Comparison of ENCODE assay signal across 10 mouse cellular contexts in genomic region chr8:70504291-70504716, GRCm38 (mm10). TPM values are rescaled to one million over a fixed set of nuclear protein-coding genes. Genes with fewer than 3 reads are reported as not detected.
DNase-seq lines count a peak whose midpoint lies in the region; ATAC-seq and TF ChIP-seq lines count a peak whose summit lies in the region.
"Had no signal": no experiment of that assay in that cellular context is flagged by ENCODE, and none has a peak within 500 bp of the region (broad histone marks: within the 10 kb centered on the region; RNA-seq: fewer than 3 reads in every experiment).

No protein-coding gene starts in this region.

- WGBS in kidney, embryonic 16.5 days = 38% methylated on average over 16 of the region's 16 CpGs
- WGBS in lung, postnatal 0 days = 59% methylated on average over 16 of the region's 16 CpGs

- peaks cover 53% of the 10 kb centered on the region for H3K4me1 ChIP-seq in kidney, embryonic 16.5 days (ENCODE audit: insufficient read depth, low read length)
- H3K4me1 ChIP-seq in lung, postnatal 0 days (ENCODE audit: insufficient read depth, low read depth, low read length) = peaks cover 18% of the 10 kb centered on the region

- TF ChIP-seq CTCF in lung, postnatal 0 days (IDR thresholded peaks at IDR 0.05) = no peak

- H3K4me3 ChIP-seq in kidney, embryonic 16.5 days (ENCODE audit: low read length) = no peak overlapping the region
- H3K4me3 ChIP-seq in lung, postnatal 0 days (ENCODE audit: low read depth, low read length) = no peak overlapping the region

- H3K4me2 ChIP-seq in kidney, embryonic 16.5 days (replicated peaks; ENCODE audit: low read depth, low read length) = no peak overlapping the region
- no peak overlapping the region for H3K4me2 ChIP-seq in lung, postnatal 0 days (replicated peaks; ENCODE audit: low read depth, low read length)

- no peak for TF ChIP-seq EP300 in lung, postnatal 0 days (IDR thresholded peaks at IDR 0.05)

- H3K9ac ChIP-seq in kidney, embryonic 16.5 days (replicated peaks; ENCODE audit: low read length) = no peak overlapping the region
- no peak overlapping the region for H3K9ac ChIP-seq in lung, postnatal 0 days (replicated peaks; ENCODE audit: low read depth)

- H3K36me3 ChIP-seq in kidney, embryonic 16.5 days (ENCODE audit: insufficient read depth, low read length) = peaks cover 15% of the 10 kb centered on the region
- peaks cover 6% of the 10 kb centered on the region; the same call in 1 of the 2 replicates for H3K36me3 ChIP-seq in lung, postnatal 0 days (ENCODE audit: insufficient read depth, low read length)

- DNase-seq in kidney, adult 18-20 months = peak; percentile 54
- DNase-seq in adrenal gland, postnatal 14 days = peak; percentile 81
- peak; percentile 88 for DNase-seq in forelimb bud, embryonic 11.5 days (ENCODE audit: low read depth, low spot score)
- DNase-seq in kidney, adult 8-10 months = peak; percentile 59 to 61
- DNase-seq in lung, postnatal 0 days (ENCODE audit: low spot score) = peak; percentile 63
- no peak for DNase-seq in spleen, adult 18-20 months
- no peak for DNase-seq in liver

- H3K27me3 ChIP-seq in kidney, embryonic 16.5 days (ENCODE audit: insufficient read depth, low read length) = peaks cover 49% of the 10 kb centered on the region
- H3K27me3 ChIP-seq in lung, postnatal 0 days (replicated peaks; ENCODE audit: insufficient read depth, low read length) = peaks cover 16% of the 10 kb centered on the region; the same call in 1 of the 2 replicates
- H3K27me3 ChIP-seq: Patski had no signal

- ATAC-seq in kidney, embryonic 16.5 days (ENCODE audit: low FRiP score, low TSS enrichment) = no peak
- no peak for ATAC-seq in lung, postnatal 0 days
- ATAC-seq: Patski had no signal

- no peak overlapping the region for H3K27ac ChIP-seq in kidney, embryonic 16.5 days (ENCODE audit: low read length)
- no peak overlapping the region for H3K27ac ChIP-seq in lung, postnatal 0 days (ENCODE audit: low read length)

- H3K9me3 ChIP-seq in kidney, embryonic 16.5 days (ENCODE audit: low read length) = no peaks in the 10 kb centered on the region
- no peaks in the 10 kb centered on the region for H3K9me3 ChIP-seq in lung, postnatal 0 days (ENCODE audit: low read length)

RNA-seq across cellular contexts. Expression of gene Rex1bd, which starts 2.2 kb away (rescaled TPM):
- 133 and 135 TPM in 2 replicates for polyA plus RNA-seq in kidney, embryonic 16.5 days (2015; fragmentation: Nextera tagmentation; extraction: Ambion mirVana)
- total RNA-seq in adrenal gland, postnatal 14 days (2021) = 116 and 123 TPM in 2 replicates
- polyA plus RNA-seq in lung, postnatal 0 days (2015; fragmentation: Nextera tagmentation; extraction: Ambion mirVana) = 103 and 117 TPM in 2 replicates

RNA-seq across cellular contexts. Expression of gene Uba52, which starts 6.3 kb away (rescaled TPM):
- polyA plus RNA-seq in kidney, embryonic 16.5 days (2015; fragmentation: Nextera tagmentation; extraction: Ambion mirVana) = 869 and 882 TPM in 2 replicates
- 1,600 and 1,776 TPM in 2 replicates for total RNA-seq in adrenal gland, postnatal 14 days (2021)
- 723 and 836 TPM in 2 replicates for polyA plus RNA-seq in lung, postnatal 0 days (2015; fragmentation: Nextera tagmentation; extraction: Ambion mirVana)

RNA-seq across cellular contexts. Expression of gene Crlf1, which starts 11.3 kb away (rescaled TPM):
- 29.3 and 30.7 TPM in 2 replicates for polyA plus RNA-seq in kidney, embryonic 16.5 days (2015; fragmentation: Nextera tagmentation; extraction: Ambion mirVana)
- not detected in 2 replicates for total RNA-seq in adrenal gland, postnatal 14 days (2021)
- polyA plus RNA-seq in lung, postnatal 0 days (2015; fragmentation: Nextera tagmentation; extraction: Ambion mirVana) = 98.7 and 112 TPM in 2 replicates

RNA-seq across cellular contexts. Expression of gene Tmem59l, which starts 17.1 kb away (rescaled TPM):
- polyA plus RNA-seq in kidney, embryonic 16.5 days (2015; fragmentation: Nextera tagmentation; extraction: Ambion mirVana) = 6.5 and 7.0 TPM in 2 replicates
- total RNA-seq in adrenal gland, postnatal 14 days (2021) = 4.6 and 5.6 TPM in 2 replicates
- 4.1 and 5.2 TPM in 2 replicates for polyA plus RNA-seq in lung, postnatal 0 days (2015; fragmentation: Nextera tagmentation; extraction: Ambion mirVana)
- polyA plus RNA-seq: liver, embryonic 16.5 days had no signal

RNA-seq across cellular contexts. Expression of gene Fkbp8, which starts 23.2 kb away (rescaled TPM):
- 353 and 359 TPM in 2 replicates for polyA plus RNA-seq in kidney, embryonic 16.5 days (2015; fragmentation: Nextera tagmentation; extraction: Ambion mirVana)
- total RNA-seq in adrenal gland, postnatal 14 days (2021) = 235 and 252 TPM in 2 replicates
- polyA plus RNA-seq in lung, postnatal 0 days (2015; fragmentation: Nextera tagmentation; extraction: Ambion mirVana) = 222 and 228 TPM in 2 replicates

Comparison
In these comparisons a context has a peak if more than half of its experiments do, and no peak if none do; other contexts are left out.
1. DNase-seq: peak in kidney, adult 18-20 months (single experiment), adrenal gland, postnatal 14 days (single experiment), forelimb bud, embryonic 11.5 days (single experiment), kidney, adult 8-10 months (2 of 2) and lung, postnatal 0 days (single experiment); none in spleen, adult 18-20 months (0 of 2) and liver (single experiment).